1 mouse cellular context compared by ENCODE assay signal in genomic region chr11:77348142-77348741, GRCm38 (mm10).
TF ChIP-seq lines count a peak whose summit lies in the region.

No protein-coding gene starts in this region.

TF ChIP-seq in MEL, 35 proteins besides CTCF, POLR2A, EP300 and RAD21 (continued from another document):
- TF ChIP-seq ELF1 (IDR thresholded peaks at IDR 0.05; ENCODE audit: low read depth, low read length), result no peak
- no peak for TF ChIP-seq MYC (IDR thresholded peaks at IDR 0.05; ENCODE audit: low read depth, low read length)
- no peak; the same call in 1 of the 2 replicates for TF ChIP-seq TCF12 (IDR thresholded peaks at IDR 0.05; ENCODE audit: low read depth, low read length)
- no peak; the same call in 1 of the 2 replicates for TF ChIP-seq MAX (IDR thresholded peaks at IDR 0.05; ENCODE audit: low read length)
- no peak for TF ChIP-seq ZNF384 (IDR thresholded peaks at IDR 0.05; ENCODE audit: low read depth, low read length)
- no peak; the same call in 1 of the 2 replicates for TF ChIP-seq CHD2 (IDR thresholded peaks at IDR 0.05; ENCODE audit: low read length)
- no peak for TF ChIP-seq USF2 (IDR thresholded peaks at IDR 0.05; ENCODE audit: borderline replicate concordance in 1 of 2, insufficient read depth in 1 of 2, low read depth in 1 of 2, low read length in 2 of 2)
- no peak for TF ChIP-seq BHLHE40 (IDR thresholded peaks at IDR 0.05; ENCODE audit: borderline replicate concordance, low read depth, low read length)
- no peak for TF ChIP-seq GATA1 (IDR thresholded peaks at IDR 0.05; ENCODE audit: low read depth, low read length)
